Mouse (Mus musculus) ES-Bruce4 (cell line): ENCODE data around the gene Hes5. TPM values are rescaled to one million over a fixed set of nuclear protein-coding genes. Genes with fewer than 3 reads are reported as not detected.

Source experiments
- H3K27ac ChIP-seq: 2 replicates; pipeline ENCODE4 v1.5.1; 2012; ENCODE audit warnings: low read length, inconsistent platforms; ENCODE audit not compliant: insufficient read depth
- H3K27me3 ChIP-seq: 2 replicates; pipeline ENCODE4 v1.6.1; 2012; ENCODE audit warnings: mild to moderate bottlenecking, low read length, inconsistent platforms; ENCODE audit not compliant: control insufficient read depth, poor library complexity, insufficient read depth, severe bottlenecking
- H3K36me3 ChIP-seq: 2 replicates; pipeline ENCODE4 v1.6.1; 2012; ENCODE audit warnings: inconsistent platforms, mild to moderate bottlenecking, low read length, moderate library complexity; ENCODE audit not compliant: control insufficient read depth, poor library complexity, insufficient read depth, severe bottlenecking
- H3K4me1 ChIP-seq: one replicate; pipeline ENCODE4 v1.8.1; 2011; ENCODE audit warnings: low read length; ENCODE audit not compliant: control insufficient read depth, insufficient read depth
- H3K4me3 ChIP-seq: 2 replicates; pipeline ENCODE4 v1.5.1; 2011; ENCODE audit warnings: low read depth, mild to moderate bottlenecking, low read length
- H3K9ac ChIP-seq: 2 replicates; pipeline ENCODE4 v1.6.1; 2012; ENCODE audit warnings: low read depth, mild to moderate bottlenecking, inconsistent platforms; ENCODE audit not compliant: poor library complexity, severe bottlenecking
- H3K9me3 ChIP-seq: replicated peaks from 2 replicates; pipeline ENCODE4 v1.6.1; 2012; ENCODE audit warnings: mild to moderate bottlenecking, low read length, inconsistent platforms; ENCODE audit not compliant: control insufficient read depth, poor library complexity, insufficient read depth, severe bottlenecking
- CTCF ChIP-seq: IDR thresholded peaks from one replicate; pipeline ENCODE4 v1.8.1; 2011; ENCODE audit warnings: low read depth, low read length
- EP300 ChIP-seq: IDR thresholded peaks from 2 replicates; pipeline ENCODE4 v1.6.1; 2011; ENCODE audit warnings: low read depth, low read length; ENCODE audit not compliant: insufficient read depth
- POLR2A ChIP-seq: IDR thresholded peaks from one replicate; pipeline ENCODE4 v1.8.1; 2011; ENCODE audit warnings: low read length; ENCODE audit not compliant: insufficient read depth
- polyA plus RNA-seq: library from polyadenylated mRNA; stranded (reverse); fragments of >200 nt; gene quantifications from 2 replicates; pipeline ENCODE4 v1.2.4, GENCODE M21; 2011; ENCODE audit warnings: low read depth; ENCODE audit not compliant: missing spikeins, insufficient read depth, insufficient read length

Hes5 gene
- polyA plus RNA-seq, 1 experiment: not detected

DNA sequence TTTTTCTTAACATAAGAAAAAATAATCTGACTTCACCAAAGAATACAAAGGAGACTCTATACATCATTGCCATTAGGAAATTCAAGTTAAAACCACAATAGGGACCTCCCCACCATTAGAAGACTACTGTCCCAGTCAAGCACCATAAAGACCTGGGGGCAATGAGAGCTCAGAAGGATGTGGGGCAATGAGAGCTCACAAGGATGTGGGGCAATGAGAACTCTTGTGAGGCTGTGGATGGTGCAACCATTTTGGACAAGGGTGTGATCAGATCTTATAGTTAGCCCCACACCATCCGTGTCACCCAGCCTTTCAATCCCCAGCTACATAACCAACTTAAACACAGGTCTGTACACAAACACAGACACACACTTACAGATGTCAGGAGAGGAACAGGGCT lies 23.0 kb upstream of the Hes5 start:
- H3K27ac ChIP-seq: no peak overlapping the region
- H3K4me1 ChIP-seq: no peaks in the 10 kb centered on the region
- no peaks in the 10 kb centered on the region for H3K9me3 ChIP-seq
- no peaks in the 10 kb centered on the region for H3K36me3 ChIP-seq
- no peak overlapping the region for H3K4me3 ChIP-seq
- H3K27me3 ChIP-seq: no peaks in the 10 kb centered on the region
- no peak overlapping the region for H3K9ac ChIP-seq
- TF ChIP-seq CTCF (no peak), POLR2A (no peak), EP300 (no peak)

GRCm38 (mm10) chr4:154940156-154940555 lies 20.6 kb upstream of the Hes5 start:
- H3K4me1 ChIP-seq: no peaks in the 10 kb centered on the region
- H3K4me3 ChIP-seq: no peak overlapping the region
- no peaks in the 10 kb centered on the region for H3K27me3 ChIP-seq
- H3K9me3 ChIP-seq: no peaks in the 10 kb centered on the region
- no peak overlapping the region for H3K9ac ChIP-seq
- no peaks in the 10 kb centered on the region for H3K36me3 ChIP-seq
- H3K27ac ChIP-seq: no peak overlapping the region
- TF ChIP-seq CTCF (no peak), EP300 (no peak), POLR2A (no peak)

DNA sequence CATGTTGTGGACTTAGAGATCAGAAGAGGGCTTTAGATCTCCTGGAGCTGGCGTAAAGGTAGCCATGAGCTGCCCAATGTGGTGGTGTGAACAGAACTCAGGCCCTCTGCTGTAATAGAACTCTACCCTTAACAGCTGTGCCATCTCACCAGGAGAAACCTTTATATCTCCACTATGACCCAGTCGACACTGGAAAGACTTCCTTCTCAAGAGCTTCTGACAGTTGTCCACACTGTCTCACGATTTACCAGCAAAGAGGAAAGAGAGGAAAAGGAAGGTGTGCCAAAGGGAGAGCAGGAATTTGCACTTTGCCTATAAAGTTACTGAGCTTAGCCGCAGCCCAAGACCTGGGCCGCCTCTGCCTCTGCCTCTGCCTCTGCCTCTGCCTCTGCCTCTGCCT lies 18.9 kb upstream of the Hes5 start:
- Histone ChIP-seq H3K27ac (no peak overlapping the region), H3K9me3 (no peaks in the 10 kb centered on the region), H3K36me3 (no peaks in the 10 kb centered on the region), H3K9ac (no peak overlapping the region), H3K4me3 (no peak overlapping the region), H3K4me1 (no peaks in the 10 kb centered on the region), H3K27me3 (no peaks in the 10 kb centered on the region)
- TF ChIP-seq POLR2A (no peak), EP300 (no peak), CTCF (no peak)

GRCm38 (mm10) chr4:154942632-154943322 lies 17.9 kb upstream of the Hes5 start:
- no peaks in the 10 kb centered on the region for H3K4me1 ChIP-seq
- H3K9ac ChIP-seq: no peak overlapping the region
- no peaks in the 10 kb centered on the region for H3K36me3 ChIP-seq
- H3K9me3 ChIP-seq: no peaks in the 10 kb centered on the region
- no peak overlapping the region for H3K27ac ChIP-seq
- no peaks in the 10 kb centered on the region for H3K27me3 ChIP-seq
- TF ChIP-seq EP300 (no peak), CTCF (no peak), POLR2A (no peak)
- H3K4me3 ChIP-seq: no peak overlapping the region

DNA sequence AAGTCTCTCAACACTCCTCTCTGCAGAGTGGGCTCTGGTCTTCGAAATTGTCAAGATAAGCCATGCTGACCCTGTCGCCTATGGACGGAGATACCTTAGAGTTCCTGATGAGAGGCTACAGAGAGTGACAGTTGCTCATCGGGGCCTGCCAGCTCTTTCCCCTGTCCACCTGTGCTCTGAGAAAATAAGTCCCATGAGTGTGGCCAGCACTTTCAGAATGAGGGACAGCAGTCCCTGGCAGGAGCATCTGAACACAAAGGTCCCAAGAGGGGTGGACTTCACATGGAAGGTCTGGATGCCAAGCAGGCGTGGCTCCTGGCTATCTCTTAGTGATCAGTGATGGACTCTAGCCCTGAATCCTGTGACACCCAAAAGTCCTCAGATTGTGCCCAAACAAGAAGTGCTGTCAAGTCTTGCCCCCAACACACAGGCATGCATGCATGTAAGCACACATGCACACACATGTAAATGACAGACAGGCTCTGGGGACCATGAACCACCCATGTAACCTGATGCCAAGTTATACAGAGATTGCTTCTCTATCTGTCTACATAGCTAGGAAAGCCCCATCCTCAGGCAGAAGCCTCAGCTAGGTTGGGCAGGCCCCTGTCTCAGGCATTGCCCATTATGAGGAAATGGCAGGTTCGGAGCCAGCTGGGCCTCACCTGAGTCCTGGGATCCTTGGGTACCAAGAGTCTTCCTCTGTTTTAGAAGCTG lies 17.2 kb upstream of the Hes5 start:
- Histone ChIP-seq H3K27ac (no peak overlapping the region), H3K36me3 (no peaks in the 10 kb centered on the region), H3K9me3 (no peaks in the 10 kb centered on the region), H3K9ac (no peak overlapping the region), H3K27me3 (no peaks in the 10 kb centered on the region), H3K4me3 (no peak overlapping the region), H3K4me1 (no peaks in the 10 kb centered on the region)
- TF ChIP-seq EP300 (no peak), POLR2A (no peak), CTCF (no peak)

DNA sequence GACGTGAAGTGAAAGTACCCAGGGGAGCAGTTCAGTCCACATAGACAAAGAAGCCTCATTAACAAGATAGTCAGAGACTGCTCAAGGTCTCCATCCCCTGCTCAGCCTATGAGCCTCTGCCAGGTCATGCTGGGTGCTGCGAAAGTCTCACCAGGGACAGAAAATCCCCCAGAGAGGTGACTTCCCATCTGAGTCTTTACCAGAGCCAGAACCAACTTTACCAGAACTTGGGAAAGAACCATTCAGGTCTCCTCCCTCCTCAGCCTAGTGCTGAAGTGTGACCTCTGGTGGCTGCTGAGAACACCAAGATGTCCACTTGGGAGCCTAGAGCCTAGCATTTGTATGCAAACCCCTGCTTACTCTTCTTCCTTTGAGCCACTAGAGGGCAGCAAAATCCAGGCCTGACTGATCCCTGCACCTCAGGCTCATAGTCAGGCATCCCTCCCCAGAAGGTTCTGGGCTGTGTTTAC lies 16.6 kb upstream of the Hes5 start:
- no peak overlapping the region for H3K27ac ChIP-seq
- H3K36me3 ChIP-seq: no peaks in the 10 kb centered on the region
- no peak overlapping the region for H3K9ac ChIP-seq
- TF ChIP-seq CTCF: peak; percentile 94
- no peak for TF ChIP-seq POLR2A
- no peak for TF ChIP-seq EP300
- no peaks in the 10 kb centered on the region for H3K4me1 ChIP-seq
- no peaks in the 10 kb centered on the region for H3K27me3 ChIP-seq
- H3K4me3 ChIP-seq: no peak overlapping the region
- no peaks in the 10 kb centered on the region for H3K9me3 ChIP-seq
